9 mouse cellular contexts compared by ENCODE assay signal in the genomic region with DNA sequence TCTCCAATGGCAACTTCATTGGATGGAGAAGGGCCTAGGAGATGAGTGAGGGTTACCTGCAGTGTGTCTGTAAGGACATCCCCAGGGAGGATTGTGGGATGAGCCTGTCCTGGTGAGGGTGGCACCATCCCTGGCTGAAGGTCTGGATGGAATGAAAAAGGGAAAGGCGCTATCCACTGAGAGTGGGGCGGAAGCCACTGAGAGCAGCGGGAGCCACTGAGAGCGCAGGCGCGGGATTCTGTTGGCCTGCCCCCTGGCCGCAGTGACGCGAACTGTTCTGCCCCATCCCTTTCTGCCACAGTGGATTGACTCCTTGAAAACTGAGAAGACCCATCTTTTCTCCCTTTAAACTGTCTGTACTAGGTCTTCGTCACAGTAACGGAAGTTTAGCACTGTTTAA.
DNase-seq lines count a peak whose midpoint lies in the region; ATAC-seq lines count a peak whose summit lies in the region.
"Had no signal": no experiment of that assay in that cellular context is flagged by ENCODE, and none has a peak within 500 bp of the region (broad histone marks: within the 10 kb centered on the region; RNA-seq: fewer than 3 reads in every experiment).

No protein-coding gene starts in this region.

- peaks cover 5% of the 10 kb centered on the region; the same call in 1 of the 2 replicates for H3K4me1 ChIP-seq in heart, embryonic 11.5 days (ENCODE audit: control insufficient read depth, insufficient read depth, low read length)
- H3K4me1 ChIP-seq in forebrain, embryonic 10.5 days: peaks cover 12% of the 10 kb centered on the region
- peaks cover 6% of the 10 kb centered on the region; the same call in 1 of the 2 replicates for H3K4me1 ChIP-seq in lung, embryonic 16.5 days (replicated peaks; ENCODE audit: control insufficient read depth, insufficient read depth, low read length)

- H3K9ac ChIP-seq in heart, embryonic 11.5 days (ENCODE audit: low read depth, low read length): 0 out of 2 replicates have a peak overlapping the region, but pooled peaks have one; percentile 10
- no peak overlapping the region for H3K9ac ChIP-seq in lung, embryonic 16.5 days (ENCODE audit: low read length)

- H3K36me3 ChIP-seq in heart, embryonic 11.5 days (ENCODE audit: control insufficient read depth, insufficient read depth, low read length): no peaks in the 10 kb centered on the region
- no peaks in the 10 kb centered on the region for H3K36me3 ChIP-seq in forebrain, embryonic 10.5 days (replicated peaks)
- H3K36me3 ChIP-seq in lung, embryonic 16.5 days (ENCODE audit: control insufficient read depth, insufficient read depth, low read length): no peaks in the 10 kb centered on the region

- H3K9me3 ChIP-seq in heart, embryonic 11.5 days (replicated peaks; ENCODE audit: control insufficient read depth, low read length): no peaks in the 10 kb centered on the region
- H3K9me3 ChIP-seq in forebrain, embryonic 10.5 days: no peaks in the 10 kb centered on the region
- no peaks in the 10 kb centered on the region for H3K9me3 ChIP-seq in lung, embryonic 16.5 days (ENCODE audit: control insufficient read depth, low read length)

- ATAC-seq in heart, embryonic 11.5 days (replicated peaks; ENCODE audit: insufficient number of reproducible peaks, low FRiP score, low TSS enrichment): 0 out of 2 replicates have a peak, but pooled peaks have one; percentile 42
- ATAC-seq in lung, embryonic 16.5 days (ENCODE audit: low read depth): peak; percentile 45
- ATAC-seq: Patski had no signal

- H3K4me3 ChIP-seq in heart, embryonic 11.5 days (ENCODE audit: low read depth, low read length): no peak overlapping the region
- H3K4me3 ChIP-seq in forebrain, embryonic 10.5 days: peak overlapping the region; percentile 23; the same call in 1 of the 2 replicates
- H3K4me3 ChIP-seq in lung, embryonic 16.5 days (ENCODE audit: low read length): no peak overlapping the region

- H3K27ac ChIP-seq in heart, embryonic 11.5 days (ENCODE audit: low read depth, low read length): no peak overlapping the region
- 0 out of 2 replicates have a peak overlapping the region, but pooled peaks have one; percentile 61 for H3K27ac ChIP-seq in forebrain, embryonic 10.5 days
- no peak overlapping the region for H3K27ac ChIP-seq in lung, embryonic 16.5 days (ENCODE audit: low read length)

- no peak overlapping the region; the same call in none of the 2 replicates for H3K4me2 ChIP-seq in heart, embryonic 11.5 days
- peak overlapping the region; percentile 18; the same call in 1 of the 2 replicates for H3K4me2 ChIP-seq in lung, embryonic 16.5 days (ENCODE audit: low read depth, low read length)

- 0 out of 2 replicates have a peak, but pooled peaks cover 2% of the 10 kb centered on the region for H3K27me3 ChIP-seq in heart, embryonic 11.5 days (ENCODE audit: control insufficient read depth, insufficient read depth, low read length)
- peaks cover 19% of the 10 kb centered on the region for H3K27me3 ChIP-seq in forebrain, embryonic 10.5 days (ENCODE audit: poor library complexity, severe bottlenecking)
- H3K27me3 ChIP-seq in lung, embryonic 16.5 days (ENCODE audit: control insufficient read depth, insufficient read depth, low read depth, low read length): no peaks in the 10 kb centered on the region

- WGBS in heart, embryonic 11.5 days (ENCODE audit: insufficient replicate concordance): 24% methylated on average over 11 of the region's 11 CpGs
- 23% methylated on average over 11 of the region's 11 CpGs for WGBS in forebrain, embryonic 10.5 days
- WGBS in lung, embryonic 16.5 days: 25% methylated on average over 11 of the region's 11 CpGs

- DNase-seq in heart, adult 11 months: no peak
- peak; percentile 86 for DNase-seq in ES-CJ7 (ENCODE audit: low read depth, low spot score)
- peak; percentile 59 for DNase-seq in forebrain, embryonic 10.5 days (ENCODE audit: extremely low spot score, low spot score)
- no peak for DNase-seq in spleen, postnatal 4 days (ENCODE audit: low spot score in 2 of 2)
- DNase-seq in cerebellum, postnatal 4 days (ENCODE audit: low spot score in 2 of 2): no peak
- no peak for DNase-seq in layer of hippocampus, postnatal 36 days

Comparison
In these comparisons a context has a peak if more than half of its experiments do, and no peak if none do; other contexts are left out.
1. DNase-seq: peak in ES-CJ7 (single experiment) and forebrain, embryonic 10.5 days (single experiment); none in heart, adult 11 months (single experiment), spleen, postnatal 4 days (0 of 2), cerebellum, postnatal 4 days (0 of 2) and layer of hippocampus, postnatal 36 days (0 of 2).